Mouse (Mus musculus): Measurements from ENCODE around the gene Ywhae. TPM values are rescaled to one million over a fixed set of nuclear protein-coding genes. Genes with fewer than 3 reads are reported as not detected.
"Not testable (repeated sequence)": the region's sequence is repeated elsewhere in the genome, so short reads cannot be mapped to it uniquely, and the experiment has no call there.

Gene Ywhae
- 192 and 206 TPM in 2 replicates for polyA plus RNA-seq (2015; fragmentation: Nextera tagmentation; extraction: Ambion mirVana)

DNA sequence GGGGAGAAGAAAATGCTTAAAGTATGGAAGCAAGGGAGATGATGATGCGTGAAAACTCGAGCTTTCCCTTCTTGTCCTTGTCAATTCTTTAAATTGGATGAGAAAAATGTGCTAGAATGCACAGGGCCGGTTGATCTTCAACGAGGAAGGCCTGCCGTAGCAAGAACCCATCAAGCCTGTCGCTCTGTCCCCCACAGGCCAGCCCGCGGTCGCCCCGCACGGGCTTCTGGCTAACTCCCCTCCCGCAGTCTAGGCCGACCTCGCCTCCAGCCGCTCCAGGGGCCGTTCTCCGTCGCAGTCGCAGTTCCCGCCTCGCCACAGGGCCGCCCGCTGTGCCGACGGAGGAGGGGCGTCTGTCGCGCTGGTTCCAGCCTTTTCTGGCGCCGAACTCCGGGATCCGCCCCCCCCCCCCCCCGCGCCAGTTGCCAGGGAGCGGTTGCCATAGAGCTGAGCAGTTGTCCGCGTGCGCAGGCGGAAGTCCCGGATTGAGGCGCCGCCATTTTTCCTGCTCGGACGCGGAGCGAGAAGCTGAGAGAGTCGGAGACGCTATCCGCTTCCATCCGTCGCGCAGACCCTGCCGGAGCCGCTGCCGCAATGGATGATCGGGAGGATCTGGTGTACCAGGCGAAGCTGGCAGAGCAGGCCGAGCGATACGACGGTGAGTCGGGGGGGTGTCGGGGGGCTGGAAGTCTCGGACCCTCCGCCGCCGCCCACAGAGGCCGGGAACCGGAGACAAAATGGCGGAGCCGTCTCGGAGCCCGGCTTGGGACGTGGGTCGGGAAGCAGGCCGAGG lies at the start of gene Ywhae:
Ywhae (plus strand) TSS at position 436 of the 793 bp plus-strand sequence.
- H3K9me3 ChIP-seq (replicated peaks; ENCODE audit: control insufficient read depth, low read length): no peaks in the 10 kb centered on the region
- H3K4me1 ChIP-seq (ENCODE audit: control insufficient read depth, low read depth, low read length): peaks cover 34% of the 10 kb centered on the region
- peak within 1 kb of the TSS; percentile 86 for H3K4me2 ChIP-seq (ENCODE audit: low read depth, low read length)
- H3K36me3 ChIP-seq (ENCODE audit: control insufficient read depth, insufficient read depth): no peaks in the 10 kb centered on the region
- no peaks in the 10 kb centered on the region for H3K27me3 ChIP-seq (ENCODE audit: control insufficient read depth, insufficient read depth, low read depth, low read length)
- under 1% methylated on average over 76 of the region's 76 CpGs for WGBS (ENCODE audit: insufficient replicate concordance)
- peak within 1 kb of the TSS; percentile 90 for H3K27ac ChIP-seq (ENCODE audit: low read length)
- peak within 1 kb of the TSS; percentile 90 for H3K9ac ChIP-seq (ENCODE audit: low read depth, low read length)
- H3K4me3 ChIP-seq (ENCODE audit: low read depth, low read length): peak within 1 kb of the TSS; percentile 96
- ATAC-seq (ENCODE audit: low read depth): peak; percentile 92

DNA sequence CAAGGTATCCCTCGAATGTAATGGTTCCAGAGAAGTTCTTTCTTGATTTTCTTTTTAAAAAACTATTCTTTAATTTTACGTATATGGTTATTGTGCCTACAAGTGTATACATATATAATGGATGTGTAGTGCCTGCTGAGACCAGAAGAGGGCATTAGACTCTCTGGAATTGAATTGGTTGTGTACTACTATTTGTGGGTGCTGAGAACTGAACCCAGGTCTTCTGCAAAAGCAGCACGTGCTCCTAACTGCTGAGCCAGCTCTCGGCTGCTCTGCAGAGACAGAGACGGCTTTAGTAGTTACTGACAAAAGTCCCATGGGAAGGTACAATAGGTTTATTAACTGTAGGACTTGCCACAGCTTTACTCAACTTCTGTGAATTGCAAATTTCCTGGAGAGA lies 48.2 kb upstream of the Ywhae start:
- no peak overlapping the region for H3K4me2 ChIP-seq (ENCODE audit: low read depth, low read length)
- peaks cover 15% of the 10 kb centered on the region for H3K36me3 ChIP-seq (ENCODE audit: control insufficient read depth, insufficient read depth)
- peaks cover 19% of the 10 kb centered on the region for H3K4me1 ChIP-seq (ENCODE audit: control insufficient read depth, low read depth, low read length)

DNA sequence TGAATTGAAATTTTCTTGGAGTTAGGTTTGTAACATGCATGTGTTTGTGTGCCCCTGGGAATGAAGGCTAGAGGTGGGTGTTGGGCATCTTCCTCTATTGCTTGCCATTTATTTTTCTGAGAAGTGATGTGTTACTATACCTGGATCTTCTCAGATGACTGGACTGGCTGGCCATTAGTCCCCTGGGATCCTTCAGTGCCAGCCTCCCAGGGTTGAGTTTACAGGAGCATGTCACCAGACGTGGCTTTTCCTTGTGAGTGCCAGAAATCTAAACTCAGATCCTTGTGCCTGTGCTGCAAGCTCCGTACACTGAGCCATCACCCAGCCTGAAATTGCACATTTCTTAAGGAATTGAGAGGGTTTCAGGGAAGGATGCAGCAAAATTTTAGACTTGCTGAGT lies 47.7 kb upstream of the Ywhae start:
- no peak overlapping the region for H3K4me2 ChIP-seq (ENCODE audit: low read depth, low read length)
- H3K9ac ChIP-seq (ENCODE audit: low read depth, low read length): no peak overlapping the region
- no peaks in the 10 kb centered on the region for H3K9me3 ChIP-seq (replicated peaks; ENCODE audit: control insufficient read depth, low read length)
- H3K4me3 ChIP-seq (ENCODE audit: low read depth, low read length): no peak overlapping the region
- peaks cover 15% of the 10 kb centered on the region for H3K36me3 ChIP-seq (ENCODE audit: control insufficient read depth, insufficient read depth)
- no peak overlapping the region for H3K27ac ChIP-seq (ENCODE audit: low read length)
- no peak for ATAC-seq (ENCODE audit: low read depth)
- H3K27me3 ChIP-seq (ENCODE audit: control insufficient read depth, insufficient read depth, low read depth, low read length): no peaks in the 10 kb centered on the region
- WGBS (ENCODE audit: insufficient replicate concordance): 81% methylated on average over 2 of the region's 2 CpGs
- H3K4me1 ChIP-seq (ENCODE audit: control insufficient read depth, low read depth, low read length): peaks cover 19% of the 10 kb centered on the region

More for the DNA sequence above, 48.2 kb upstream of the Ywhae start:
- Histone ChIP-seq H3K27me3 (ENCODE audit: control insufficient read depth, insufficient read depth, low read depth, low read length) (no peaks in the 10 kb centered on the region), H3K9ac (ENCODE audit: low read depth, low read length) (no peak overlapping the region), H3K4me3 (ENCODE audit: low read depth, low read length) (no peak overlapping the region), H3K27ac (ENCODE audit: low read length) (no peak overlapping the region), H3K9me3 (replicated peaks; ENCODE audit: control insufficient read depth, low read length) (no peaks in the 10 kb centered on the region)
- no peak for ATAC-seq (ENCODE audit: low read depth)
- 91% methylated on average over 5 of the region's 5 CpGs for WGBS (ENCODE audit: insufficient replicate concordance)

DNA sequence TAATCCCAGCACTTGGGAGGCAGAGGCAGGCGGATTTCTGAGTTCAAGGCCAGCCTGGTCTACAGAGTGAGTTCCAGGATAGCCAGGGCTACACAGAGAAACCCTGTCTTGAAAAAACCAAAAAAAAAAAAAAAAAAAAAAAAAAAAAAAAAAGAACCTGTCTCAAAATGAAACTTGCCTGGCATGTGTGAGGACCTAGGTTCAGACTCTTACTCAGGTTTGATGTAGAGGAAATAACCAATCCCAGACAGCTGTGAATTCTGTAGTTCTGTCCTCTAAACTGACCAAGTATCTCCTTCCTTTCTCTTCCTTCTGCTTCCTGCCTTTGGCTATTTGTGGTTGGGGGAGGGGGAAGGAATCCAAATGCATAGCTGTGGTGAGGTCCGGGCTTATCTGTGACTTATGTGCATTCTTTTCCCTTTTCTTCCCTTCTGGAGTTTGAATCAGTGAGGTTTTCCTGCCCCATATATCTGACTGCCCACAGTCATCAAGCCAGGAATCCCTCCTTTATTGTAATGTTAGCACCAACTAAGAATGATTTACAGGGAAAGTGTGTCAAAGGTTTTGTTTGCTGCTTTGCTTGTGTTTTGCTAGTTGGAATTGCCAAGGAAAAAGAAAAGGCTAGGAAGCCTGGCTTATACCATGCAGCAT lies 45.2 kb upstream of the Ywhae start:
- no peak for ATAC-seq (ENCODE audit: low read depth)
- no peaks in the 10 kb centered on the region for H3K9me3 ChIP-seq (replicated peaks; ENCODE audit: control insufficient read depth, low read length)
- 32% methylated on average over 2 of the region's 2 CpGs for WGBS (ENCODE audit: insufficient replicate concordance)
- peaks cover 17% of the 10 kb centered on the region for H3K36me3 ChIP-seq (ENCODE audit: control insufficient read depth, insufficient read depth)
- no peaks in the 10 kb centered on the region for H3K27me3 ChIP-seq (ENCODE audit: control insufficient read depth, insufficient read depth, low read depth, low read length)
- no peak overlapping the region for H3K27ac ChIP-seq (ENCODE audit: low read length)
- H3K9ac ChIP-seq (ENCODE audit: low read depth, low read length): no peak overlapping the region
- H3K4me3 ChIP-seq (ENCODE audit: low read depth, low read length): no peak overlapping the region
- H3K4me1 ChIP-seq (ENCODE audit: control insufficient read depth, low read depth, low read length): peaks cover 6% of the 10 kb centered on the region
- no peak overlapping the region for H3K4me2 ChIP-seq (ENCODE audit: low read depth, low read length)

DNA sequence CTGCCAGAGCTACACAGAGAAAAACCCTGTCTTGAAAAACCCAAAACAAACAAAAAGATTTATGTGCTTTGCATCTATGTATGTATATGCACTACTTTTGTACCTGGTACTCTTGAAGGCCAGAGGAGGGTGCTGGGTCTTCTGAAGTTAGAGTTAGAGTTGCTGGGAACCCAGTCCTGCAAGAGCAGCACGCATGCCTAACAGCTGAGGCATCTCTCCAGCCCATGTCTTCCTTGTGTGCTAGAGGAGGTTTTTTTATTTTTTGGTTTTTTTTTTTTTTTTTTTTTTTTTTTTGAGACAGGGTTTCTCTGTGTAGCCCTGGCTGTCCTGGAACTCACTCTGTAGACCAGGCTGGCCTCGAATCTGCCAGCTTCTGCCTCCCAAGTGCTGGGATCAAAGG lies 44.5 kb upstream of the Ywhae start:
- H3K27me3 ChIP-seq (ENCODE audit: control insufficient read depth, insufficient read depth, low read depth, low read length): no peaks in the 10 kb centered on the region
- H3K4me3 ChIP-seq (ENCODE audit: low read depth, low read length): no peak overlapping the region
- peaks cover 6% of the 10 kb centered on the region for H3K4me1 ChIP-seq (ENCODE audit: control insufficient read depth, low read depth, low read length)
- H3K4me2 ChIP-seq (ENCODE audit: low read depth, low read length): no peak overlapping the region
- 67% methylated on average over 2 of the region's 2 CpGs for WGBS (ENCODE audit: insufficient replicate concordance)
- H3K9me3 ChIP-seq (replicated peaks; ENCODE audit: control insufficient read depth, low read length): no peaks in the 10 kb centered on the region
- peaks cover 20% of the 10 kb centered on the region for H3K36me3 ChIP-seq (ENCODE audit: control insufficient read depth, insufficient read depth)
- ATAC-seq (ENCODE audit: low read depth): no peak
- no peak overlapping the region for H3K27ac ChIP-seq (ENCODE audit: low read length)
- no peak overlapping the region for H3K9ac ChIP-seq (ENCODE audit: low read depth, low read length)

DNA sequence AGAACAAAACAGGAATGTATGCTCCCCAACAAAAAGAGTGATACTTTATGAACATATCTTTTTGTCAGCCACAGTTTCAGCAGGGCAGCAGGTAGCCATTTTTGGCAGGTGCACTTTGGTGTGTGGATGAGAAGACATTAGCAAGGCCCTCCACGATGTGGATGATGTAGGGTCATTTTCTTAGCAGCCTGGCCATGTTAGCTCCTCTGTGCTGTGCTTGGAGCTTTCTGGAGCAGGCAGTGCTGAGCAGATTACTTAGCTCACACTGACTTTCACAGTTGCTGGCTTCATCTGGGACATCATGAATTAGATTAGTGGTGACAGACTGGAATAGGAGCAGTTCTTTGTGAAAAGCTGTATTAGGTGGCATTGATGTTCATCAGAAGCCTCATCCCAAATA lies 42.7 kb upstream of the Ywhae start:
- no peak overlapping the region for H3K9ac ChIP-seq (ENCODE audit: low read depth, low read length)
- H3K9me3 ChIP-seq (replicated peaks; ENCODE audit: control insufficient read depth, low read length): no peaks in the 10 kb centered on the region
- H3K27ac ChIP-seq (ENCODE audit: low read length): no peak overlapping the region
- H3K4me1 ChIP-seq (ENCODE audit: control insufficient read depth, low read depth, low read length): peaks cover 6% of the 10 kb centered on the region
- no peak for ATAC-seq (ENCODE audit: low read depth)
- no peaks in the 10 kb centered on the region for H3K27me3 ChIP-seq (ENCODE audit: control insufficient read depth, insufficient read depth, low read depth, low read length)
- H3K4me2 ChIP-seq (ENCODE audit: low read depth, low read length): no peak overlapping the region
- peaks cover 23% of the 10 kb centered on the region for H3K36me3 ChIP-seq (ENCODE audit: control insufficient read depth, insufficient read depth)
- 88% methylated on average over 1 of the region's 1 CpGs for WGBS (ENCODE audit: insufficient replicate concordance)
- no peak overlapping the region for H3K4me3 ChIP-seq (ENCODE audit: low read depth, low read length)

DNA sequence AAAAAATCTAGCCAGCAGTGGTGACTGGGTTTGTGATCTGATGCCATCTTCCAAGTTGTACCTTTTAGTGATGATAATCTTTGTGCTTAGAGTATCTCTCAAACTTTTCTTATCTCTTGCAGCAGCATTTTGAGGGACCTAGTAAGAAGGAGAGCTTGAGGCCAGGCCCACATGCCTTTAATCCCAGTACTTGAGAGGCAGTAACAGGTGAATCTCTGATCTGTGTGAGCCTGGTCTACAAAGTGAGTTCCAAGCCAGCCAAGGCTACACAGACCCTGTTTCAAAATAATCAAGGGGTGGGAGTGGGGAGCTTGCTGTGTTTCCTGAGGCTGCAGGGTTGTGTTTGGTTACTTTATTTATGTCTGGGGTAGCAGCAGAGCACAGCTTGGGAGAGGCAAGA lies 41.6 kb upstream of the Ywhae start:
- no peak overlapping the region for H3K4me3 ChIP-seq (ENCODE audit: low read depth, low read length)
- no peaks in the 10 kb centered on the region for H3K27me3 ChIP-seq (ENCODE audit: control insufficient read depth, insufficient read depth, low read depth, low read length)
- ATAC-seq (ENCODE audit: low read depth): no peak
- H3K9me3 ChIP-seq (replicated peaks; ENCODE audit: control insufficient read depth, low read length): no peaks in the 10 kb centered on the region
- H3K27ac ChIP-seq (ENCODE audit: low read length): no peak overlapping the region
- H3K4me1 ChIP-seq (ENCODE audit: control insufficient read depth, low read depth, low read length): peaks cover 6% of the 10 kb centered on the region
- peaks cover 24% of the 10 kb centered on the region for H3K36me3 ChIP-seq (ENCODE audit: control insufficient read depth, insufficient read depth)
- H3K4me2 ChIP-seq (ENCODE audit: low read depth, low read length): no peak overlapping the region
- no peak overlapping the region for H3K9ac ChIP-seq (ENCODE audit: low read depth, low read length)

DNA sequence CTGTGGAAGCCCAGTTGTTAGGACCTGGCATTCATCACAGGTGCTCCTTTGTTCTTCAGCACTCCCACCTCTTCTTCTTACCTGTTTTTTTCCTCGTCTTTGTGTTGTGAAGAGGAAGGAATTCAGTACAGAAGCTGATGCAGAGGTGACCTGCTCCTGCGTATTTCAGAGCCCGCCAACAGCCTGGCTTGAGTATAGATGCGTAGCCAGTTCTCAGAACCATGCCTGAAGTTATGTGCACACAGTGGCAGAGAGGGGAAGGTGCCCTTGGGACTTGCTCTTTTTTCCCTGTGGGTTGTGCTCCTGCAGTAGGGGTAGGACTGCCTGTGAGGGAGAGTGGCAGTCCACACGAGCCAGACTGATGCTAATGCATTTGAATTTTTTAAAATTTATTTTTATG lies 39.1 kb upstream of the Ywhae start:
- Histone ChIP-seq H3K4me2 (ENCODE audit: low read depth, low read length) (no peak overlapping the region), H3K36me3 (ENCODE audit: control insufficient read depth, insufficient read depth) (peaks cover 43% of the 10 kb centered on the region), H3K4me1 (ENCODE audit: control insufficient read depth, low read depth, low read length) (no peaks in the 10 kb centered on the region; the same call in 1 of the 2 replicates), H3K9me3 (replicated peaks; ENCODE audit: control insufficient read depth, low read length) (no peaks in the 10 kb centered on the region), H3K27ac (ENCODE audit: low read length) (no peak overlapping the region), H3K27me3 (ENCODE audit: control insufficient read depth, insufficient read depth, low read depth, low read length) (no peaks in the 10 kb centered on the region), H3K4me3 (ENCODE audit: low read depth, low read length) (no peak overlapping the region), H3K9ac (ENCODE audit: low read depth, low read length) (no peak overlapping the region)
- 91% methylated on average over 5 of the region's 5 CpGs for WGBS (ENCODE audit: insufficient replicate concordance)
- no peak for ATAC-seq (ENCODE audit: low read depth)

DNA sequence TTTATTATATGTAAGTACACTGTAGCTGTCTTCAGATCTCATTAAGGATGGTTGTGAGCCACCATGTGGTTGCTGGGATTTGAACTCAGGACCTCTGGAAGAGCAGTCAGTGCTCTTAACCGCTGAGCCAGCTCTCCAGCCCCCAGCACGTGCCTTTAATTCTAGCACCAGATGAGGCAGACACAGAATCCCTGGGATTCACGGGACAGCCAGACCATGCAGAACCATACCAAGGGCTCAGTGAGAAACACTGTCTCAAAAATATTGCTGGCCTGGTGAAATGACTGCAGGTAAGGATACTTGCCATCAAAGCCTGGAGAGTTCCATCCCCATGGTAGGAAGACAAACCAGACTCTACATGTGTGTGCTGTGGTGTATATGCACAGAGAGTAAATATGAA lies 35.2 kb upstream of the Ywhae start:
- H3K4me3 ChIP-seq (ENCODE audit: low read depth, low read length); H3K4me1 ChIP-seq (ENCODE audit: control insufficient read depth, low read depth, low read length); ATAC-seq (ENCODE audit: low read depth); H3K9me3 ChIP-seq (replicated peaks; ENCODE audit: control insufficient read depth, low read length); H3K27me3 ChIP-seq (ENCODE audit: control insufficient read depth, insufficient read depth, low read depth, low read length); H3K4me2 ChIP-seq (ENCODE audit: low read depth, low read length); H3K9ac ChIP-seq (ENCODE audit: low read depth, low read length); H3K27ac ChIP-seq (ENCODE audit: low read length): not testable (repeated sequence)
- peaks cover 60% of the 10 kb centered on the region for H3K36me3 ChIP-seq (ENCODE audit: control insufficient read depth, insufficient read depth)
- WGBS (ENCODE audit: insufficient replicate concordance): 97% methylated on average over 3 of the region's 3 CpGs
